Mouse (Mus musculus): Measurements from ENCODE around the gene Cd209g.
"Not testable (repeated sequence)": the region's sequence is repeated elsewhere in the genome, so short reads cannot be mapped to it uniquely, and the experiment has no call there.

Cd209g gene

DNA sequence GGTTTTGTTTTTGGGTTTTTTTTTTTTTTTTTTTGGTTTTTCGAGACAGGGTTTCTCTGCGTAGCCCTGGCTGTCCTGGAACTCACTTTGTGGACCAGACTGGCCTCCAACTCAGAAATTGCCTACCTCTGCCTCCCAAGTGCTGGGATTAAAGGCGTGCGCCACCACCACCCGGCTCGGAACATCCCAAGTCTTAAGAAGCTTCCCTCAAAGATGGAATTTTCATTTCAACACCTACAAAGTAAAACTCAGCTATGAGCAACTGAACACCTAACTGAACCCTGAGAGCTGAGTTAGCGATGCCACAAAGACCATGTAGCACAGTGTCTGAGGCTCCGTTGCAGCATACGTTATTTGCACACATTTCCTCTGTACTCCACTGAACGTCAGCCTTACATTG lies at the start of gene Cd209g:
TSS of gene Cd209g (plus strand) at position 301 of the 400 bp plus-strand sequence.
- no peak for DNase-seq (ENCODE audit: low spot score in 2 of 2)

DNA sequence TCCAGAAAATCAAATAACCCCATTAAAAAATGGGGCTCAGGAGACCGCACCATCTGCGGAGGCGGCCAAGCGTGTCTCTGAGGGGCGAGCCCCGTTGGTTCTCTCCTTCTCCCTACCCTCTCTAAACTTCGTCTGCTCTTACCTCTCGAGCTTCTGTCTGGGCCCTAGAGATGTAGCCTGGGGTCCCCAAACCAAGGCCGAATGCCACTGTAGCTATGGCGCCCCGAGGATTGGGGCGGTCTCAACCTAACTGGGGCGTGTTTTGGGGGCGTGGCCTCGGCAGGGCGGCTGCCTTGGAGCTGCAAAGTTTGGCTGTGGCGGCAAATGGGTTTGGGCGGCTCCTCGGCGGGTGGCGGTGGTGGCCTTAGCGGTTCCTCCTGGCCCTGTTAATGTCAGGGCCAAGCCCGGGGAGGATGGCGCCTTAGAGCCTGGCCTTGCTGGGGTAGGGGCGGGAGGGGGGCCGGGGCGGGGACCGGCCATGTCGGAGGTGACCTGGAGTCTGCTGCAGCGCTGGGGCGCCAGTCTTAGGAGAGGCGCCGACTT lies 46.6 kb upstream of the Cd209g start:
- DNase-seq (ENCODE audit: low spot score in 2 of 2), result not testable (repeated sequence)

- not testable (repeated sequence) for DNase-seq (ENCODE audit: low spot score in 2 of 2)
Measured at GRCm38 (mm10) chr8:4088514-4088913, 45.4 kb upstream of the Cd209g start.

- not testable (repeated sequence) for DNase-seq (ENCODE audit: low spot score in 2 of 2)
Measured at GRCm38 (mm10) chr8:4105735-4106134, 28.2 kb upstream of the Cd209g start, which contains the start of gene Cd209f. Gene Cd209f, minus strand, starts transcription at chr8:4105835.

GRCm38 (mm10) chr8:4139660-4140646 lies 6.1 kb downstream of the Cd209g start:
- DNase-seq (ENCODE audit: low spot score in 2 of 2), result peak; percentile 20 to 67

DNA sequence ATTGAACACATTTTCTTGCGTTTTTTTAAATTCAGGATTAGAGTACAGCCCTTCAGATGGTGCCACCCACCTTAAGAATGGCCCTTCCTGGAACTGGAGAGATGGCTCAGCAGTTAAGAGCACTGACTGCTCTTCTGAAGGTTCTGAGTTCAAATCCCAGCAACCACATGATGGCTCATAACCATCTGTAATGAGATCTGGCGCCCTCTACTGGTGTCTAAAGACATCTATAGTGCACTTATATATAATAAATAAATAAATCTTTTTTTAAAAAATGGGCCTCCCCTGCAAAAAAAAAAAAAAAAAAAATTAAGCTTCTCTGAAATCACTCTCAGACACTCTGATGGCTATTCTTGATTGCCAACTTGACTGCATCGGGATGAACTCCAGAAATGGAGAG lies 7.8 kb downstream of the Cd209g start:
- no peak for DNase-seq (ENCODE audit: low spot score in 2 of 2)

DNA sequence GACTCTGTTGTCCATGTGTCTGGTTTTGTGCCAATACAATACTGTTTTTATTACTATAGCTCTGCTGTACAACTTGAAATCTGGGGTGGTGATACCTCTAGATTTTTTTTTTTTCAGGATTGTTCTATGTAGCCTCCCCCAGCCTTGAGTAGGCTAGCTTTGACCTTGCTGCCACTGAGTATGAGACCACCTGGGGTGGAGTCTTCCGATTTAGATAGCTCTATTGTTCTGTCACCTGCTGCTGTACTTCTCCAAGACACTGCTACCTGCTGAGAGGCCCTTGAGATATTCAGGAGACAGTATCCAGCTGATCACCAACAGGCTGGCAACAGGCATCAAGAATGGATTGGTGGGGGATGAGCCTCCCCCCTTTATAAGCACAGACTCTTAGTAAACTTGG lies 13.4 kb downstream of the Cd209g start:
- no peak for DNase-seq (ENCODE audit: low spot score in 2 of 2)

- no peak for DNase-seq (ENCODE audit: low spot score in 2 of 2)
Measured at GRCm38 (mm10) chr8:4154878-4155277, 21.0 kb downstream of the Cd209g start.

DNA sequence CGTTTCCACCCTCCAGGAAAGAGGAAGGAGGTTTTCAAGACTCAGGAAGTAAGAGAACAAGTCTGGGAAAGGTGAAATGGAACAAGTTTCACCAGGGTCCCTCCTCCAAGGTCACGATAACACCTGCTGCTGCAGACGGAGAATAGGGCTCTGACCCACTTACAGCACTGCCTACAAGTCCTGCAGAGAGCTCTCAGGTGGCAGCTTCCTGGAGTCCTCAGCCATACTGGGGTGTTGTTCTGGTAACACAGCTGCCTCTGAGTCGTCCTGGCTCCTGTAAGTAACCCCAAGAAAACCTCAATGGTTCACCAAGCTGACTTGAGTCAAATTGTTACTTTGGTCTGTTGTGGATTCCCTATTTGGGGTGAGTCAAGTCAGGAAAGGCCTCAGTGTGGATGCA lies 28.9 kb downstream of the Cd209g start:
- DNase-seq (ENCODE audit: low spot score in 2 of 2), result no peak

DNA sequence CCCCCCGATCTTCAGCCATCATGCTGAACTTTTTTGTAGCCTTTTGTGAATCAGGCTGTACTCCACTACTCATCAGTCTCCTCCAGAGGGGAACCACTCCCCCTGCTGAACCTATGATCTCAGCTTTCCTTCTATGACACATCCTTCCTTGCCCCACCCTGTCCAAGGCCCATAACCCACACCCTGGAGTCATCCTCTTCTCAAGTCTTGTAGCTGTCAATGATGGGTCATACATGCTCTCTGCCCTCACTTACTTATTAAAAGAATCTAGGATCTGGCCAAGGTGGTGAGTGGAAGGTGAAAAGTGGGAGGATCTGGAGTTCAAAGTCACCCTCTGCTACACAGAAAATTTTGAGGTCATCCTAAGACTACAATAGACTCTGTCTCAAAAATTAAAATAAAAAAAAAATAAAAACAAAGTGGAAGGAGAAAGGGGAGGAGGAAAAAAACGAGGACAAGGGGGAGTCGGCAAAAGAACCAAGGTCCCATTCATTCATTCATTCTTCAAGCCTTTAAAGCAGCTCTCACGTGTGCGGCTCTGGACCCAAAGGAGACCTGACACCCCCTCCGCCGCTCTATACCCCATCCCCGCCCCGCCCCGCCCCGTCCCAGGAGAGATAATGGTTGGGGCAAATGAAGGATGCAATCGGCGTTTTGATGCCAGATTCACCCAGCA lies 31.4 kb downstream of the Cd209g start:
- DNase-seq (ENCODE audit: low spot score in 2 of 2), result no peak

GRCm38 (mm10) chr8:4165852-4166751 lies 32.2 kb downstream of the Cd209g start, which contains the start of gene Evi5l:
Gene Evi5l, plus strand, starts transcription at chr8:4166567.
- peak; percentile 98 to 100 for DNase-seq (ENCODE audit: low spot score in 2 of 2)

- DNase-seq (ENCODE audit: low spot score in 2 of 2), result no peak
Measured at GRCm38 (mm10) chr8:4166881-4167525, 33.1 kb downstream of the Cd209g start.

DNA sequence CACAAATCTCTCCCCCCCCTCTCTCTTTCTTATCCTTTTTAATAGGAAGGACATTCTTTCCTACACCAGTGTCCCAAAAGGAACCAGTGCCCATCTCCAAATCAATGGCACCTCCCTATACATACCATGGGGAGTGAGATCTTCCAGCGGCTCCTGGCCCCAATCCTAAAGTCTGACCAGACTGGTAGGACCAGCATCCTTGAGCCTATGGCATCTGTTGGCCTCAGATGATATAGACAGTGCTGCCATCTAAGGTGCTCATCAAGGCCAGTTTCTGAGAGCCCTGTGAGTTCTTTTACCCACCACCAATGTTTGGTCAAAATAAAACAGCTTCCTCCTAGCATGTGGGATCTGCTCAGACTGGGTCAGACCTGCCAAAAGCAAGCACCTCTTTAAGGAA lies 34.0 kb downstream of the Cd209g start:
- DNase-seq (ENCODE audit: low spot score in 2 of 2), result no peak

DNA sequence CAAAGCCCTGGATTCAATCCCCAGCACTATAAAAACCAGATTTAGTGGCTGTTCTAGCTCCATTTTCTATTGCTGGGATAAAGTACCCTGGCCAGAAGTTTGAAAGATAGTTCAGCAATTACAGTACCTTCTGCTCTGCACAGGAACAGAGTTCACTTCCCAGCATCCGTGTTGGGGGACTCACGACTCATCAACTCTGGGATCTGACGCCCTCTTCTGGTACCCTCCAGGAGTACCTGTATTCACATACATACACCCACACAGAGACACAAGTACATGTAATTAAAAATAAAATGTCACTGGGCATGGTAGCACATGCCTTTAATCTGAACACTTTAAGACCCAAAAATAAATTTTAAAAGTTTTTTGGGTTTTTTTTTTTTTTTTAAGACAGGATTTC lies 38.6 kb downstream of the Cd209g start:
- DNase-seq (ENCODE audit: low spot score in 2 of 2), result no peak

GRCm38 (mm10) chr8:4174018-4174417 lies 40.1 kb downstream of the Cd209g start:
- no peak for DNase-seq (ENCODE audit: low spot score in 2 of 2)

DNA sequence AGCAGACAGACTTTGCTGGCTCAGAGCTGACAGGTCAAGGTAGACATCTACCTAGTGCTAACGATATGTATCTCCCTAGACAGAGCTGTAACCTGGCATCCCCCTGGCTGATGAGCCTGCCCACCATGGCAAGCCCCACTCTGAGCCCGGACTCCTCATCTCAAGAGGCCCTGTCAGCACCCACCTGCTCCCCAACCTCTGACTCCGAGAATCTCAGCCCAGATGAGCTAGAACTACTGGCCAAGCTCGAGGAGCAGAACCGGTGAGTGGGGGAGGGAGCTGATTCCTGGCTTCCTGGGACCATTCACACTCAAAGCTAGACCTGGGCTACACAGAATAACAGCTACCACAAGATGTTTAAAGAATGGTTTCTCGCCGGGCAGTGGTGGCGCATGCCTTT lies 49.5 kb downstream of the Cd209g start:
- DNase-seq (ENCODE audit: low spot score in 2 of 2), result no peak

DNA sequence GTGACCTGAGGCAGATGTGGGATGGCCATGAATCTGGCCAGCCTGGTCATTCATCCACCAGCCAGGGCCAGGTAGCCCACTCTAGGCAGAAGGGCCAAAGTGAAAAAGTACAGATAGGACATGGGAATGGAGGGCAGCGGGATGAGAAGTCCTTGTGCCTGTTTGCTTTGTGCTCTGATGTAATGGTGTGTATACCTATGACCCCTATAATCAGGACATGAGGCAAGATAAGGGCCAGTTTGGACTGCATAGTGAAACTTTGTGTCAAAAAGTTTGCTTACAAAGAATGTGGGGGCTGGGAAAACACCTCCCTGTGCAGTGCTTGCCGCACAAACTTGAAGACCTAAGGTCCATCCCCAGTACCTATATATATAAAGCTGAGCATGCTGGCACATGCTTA lies 52.3 kb downstream of the Cd209g start:
- no peak for DNase-seq (ENCODE audit: low spot score in 2 of 2)

Data from frontal cortex, postnatal 10 days (tissue).